Mouse (Mus musculus): ENCODE results near the gene Rbm34.

The Rbm34 gene

GRCm38 (mm10) chr8:126965246-126965645 is 5.6 kb downstream of the Rbm34 start:
- in situ Hi-C loops (cut with MboI, MseI) = no loop called here

- in situ Hi-C loops (cut with MboI, MseI) = no loop called here
These were observed 8.0 kb downstream of the Rbm34 start for GRCm38 (mm10) chr8:126962871-126963270.

- in situ Hi-C loops (cut with MboI, MseI) = no loop called here
These were observed 9.4 kb downstream of the Rbm34 start for GRCm38 (mm10) chr8:126961516-126961915.

- in situ Hi-C loops (cut with MboI, MseI) = no loop called here
These were observed 18.8 kb downstream of the Rbm34 start for GRCm38 (mm10) chr8:126951900-126952636.

- in situ Hi-C loops (cut with MboI, MseI) = no loop called here
These were observed 21.3 kb downstream of the Rbm34 start for GRCm38 (mm10) chr8:126949527-126949926.

- in situ Hi-C loops (cut with MboI, MseI) = no loop called here
These were observed 24.4 kb downstream of the Rbm34 start for GRCm38 (mm10) chr8:126946444-126946843.

GRCm38 (mm10) chr8:126945730-126946163 is 25.1 kb downstream of the Rbm34 start, which contains the start of gene Tomm20:
TSS of gene Tomm20 (minus strand) at chr8:126945844.
- in situ Hi-C loops (cut with MboI, MseI) = no loop called here

GRCm38 (mm10) chr8:126944781-126945691 is 25.8 kb downstream of the Rbm34 start:
- in situ Hi-C loops (cut with MboI, MseI) = no loop called here

- in situ Hi-C loops (cut with MboI, MseI) = no loop called here
These were observed 27.3 kb downstream of the Rbm34 start for GRCm38 (mm10) chr8:126943565-126943964.

- in situ Hi-C loops (cut with MboI, MseI) = no loop called here
These were observed 33.5 kb downstream of the Rbm34 start for GRCm38 (mm10) chr8:126937337-126937736.

- in situ Hi-C loops (cut with MboI, MseI) = no loop called here
These were observed 34.9 kb downstream of the Rbm34 start for GRCm38 (mm10) chr8:126935932-126936331.

GRCm38 (mm10) chr8:126935387-126935786 is 35.5 kb downstream of the Rbm34 start:
- in situ Hi-C loops (cut with MboI, MseI) = no loop called here

- in situ Hi-C loops (cut with MboI, MseI) = no loop called here
These were observed 38.2 kb downstream of the Rbm34 start for GRCm38 (mm10) chr8:126932656-126933055.

GRCm38 (mm10) chr8:126932249-126932648 is 38.6 kb downstream of the Rbm34 start:
- in situ Hi-C loops (cut with MboI, MseI) = no loop called here

GRCm38 (mm10) chr8:126931720-126932119 is 39.2 kb downstream of the Rbm34 start:
- in situ Hi-C loops (cut with MboI, MseI) = no loop called here

GRCm38 (mm10) chr8:126929607-126930161 is 41.2 kb downstream of the Rbm34 start:
- in situ Hi-C loops (cut with MboI, MseI) = no loop called here

- in situ Hi-C loops (cut with MboI, MseI) = no loop called here
These were observed 41.9 kb downstream of the Rbm34 start for GRCm38 (mm10) chr8:126928755-126929505.

GRCm38 (mm10) chr8:126928028-126928427 is 42.8 kb downstream of the Rbm34 start:
- in situ Hi-C loops (cut with MboI, MseI) = no loop called here

GRCm38 (mm10) chr8:126927058-126927457 is 43.8 kb downstream of the Rbm34 start:
- in situ Hi-C loops (cut with MboI, MseI) = no loop called here

GRCm38 (mm10) chr8:126922981-126923380 is 47.9 kb downstream of the Rbm34 start:
- in situ Hi-C loops (cut with MboI, MseI) = loop anchor here (5.0 kb wide), 1 partner anchor 426 kb away; no protein-coding TSS in a partner anchor

- in situ Hi-C loops (cut with MboI, MseI) = loop anchor here (5.0 kb wide), 1 partner anchor 424 kb away; no protein-coding TSS in a partner anchor
These were observed 49.4 kb downstream of the Rbm34 start for GRCm38 (mm10) chr8:126921432-126921831.

Data from T-helper 1 cell (primary cell).